Mouse (Mus musculus): ENCODE measurements around the gene Gck. TPM values are rescaled to one million over a fixed set of nuclear protein-coding genes. Genes with fewer than 3 reads are reported as not detected.
"Not testable (repeated sequence)": the region's sequence is repeated elsewhere in the genome, so short reads cannot be mapped to it uniquely, and the experiment has no call there.

The Gck gene
- total RNA-seq, 2 experiments from 2014 or later: 2.0 to 5.2 TPM

DNA sequence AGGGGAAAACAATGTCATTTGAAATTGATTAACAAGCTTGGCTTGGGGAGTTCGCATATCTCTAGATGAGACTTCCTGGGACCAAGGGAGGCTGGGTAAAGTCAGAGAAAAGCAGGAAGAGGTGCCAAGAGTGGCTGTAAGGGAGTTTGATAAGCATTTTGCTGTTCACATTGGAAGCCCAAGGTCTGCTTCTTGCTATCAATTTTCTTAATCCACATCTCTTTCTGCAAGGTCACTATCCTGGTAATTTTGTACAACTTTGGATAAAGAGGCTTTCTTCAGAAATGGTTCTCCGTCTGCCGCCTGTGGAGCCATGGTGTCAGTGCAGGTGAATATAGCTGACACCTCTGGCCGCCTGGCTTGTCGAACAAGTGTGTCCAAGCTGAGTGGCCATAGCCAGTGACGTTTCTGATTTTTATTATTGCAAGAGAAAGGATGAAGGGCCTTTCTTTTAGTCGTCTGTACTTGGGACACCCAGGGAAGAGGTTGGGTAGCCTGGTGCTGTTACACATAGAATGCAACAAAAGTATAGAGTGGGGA, 5.2 kb upstream of the Gck start:
- DNase-seq: no peak

DNA sequence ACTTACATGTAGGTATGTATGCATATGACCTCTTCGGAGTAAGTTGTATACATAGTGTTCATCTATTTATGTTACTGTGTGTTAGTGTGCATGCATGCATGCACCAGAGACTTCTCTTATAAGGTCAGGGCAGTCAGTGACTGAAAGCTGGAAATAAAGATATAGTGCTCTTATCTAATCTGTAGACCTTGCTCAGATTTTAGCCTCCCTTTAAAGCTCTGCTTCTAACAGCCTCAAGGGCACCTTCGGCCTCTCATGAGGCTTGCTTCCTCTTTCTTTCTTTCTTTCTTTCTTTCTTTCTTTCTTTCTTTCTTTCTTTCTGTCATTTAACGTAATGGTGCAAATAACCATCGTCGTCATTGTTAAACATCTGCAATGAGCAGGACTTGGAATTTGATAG, 4.6 kb upstream of the Gck start:
- no peak for DNase-seq

DNA sequence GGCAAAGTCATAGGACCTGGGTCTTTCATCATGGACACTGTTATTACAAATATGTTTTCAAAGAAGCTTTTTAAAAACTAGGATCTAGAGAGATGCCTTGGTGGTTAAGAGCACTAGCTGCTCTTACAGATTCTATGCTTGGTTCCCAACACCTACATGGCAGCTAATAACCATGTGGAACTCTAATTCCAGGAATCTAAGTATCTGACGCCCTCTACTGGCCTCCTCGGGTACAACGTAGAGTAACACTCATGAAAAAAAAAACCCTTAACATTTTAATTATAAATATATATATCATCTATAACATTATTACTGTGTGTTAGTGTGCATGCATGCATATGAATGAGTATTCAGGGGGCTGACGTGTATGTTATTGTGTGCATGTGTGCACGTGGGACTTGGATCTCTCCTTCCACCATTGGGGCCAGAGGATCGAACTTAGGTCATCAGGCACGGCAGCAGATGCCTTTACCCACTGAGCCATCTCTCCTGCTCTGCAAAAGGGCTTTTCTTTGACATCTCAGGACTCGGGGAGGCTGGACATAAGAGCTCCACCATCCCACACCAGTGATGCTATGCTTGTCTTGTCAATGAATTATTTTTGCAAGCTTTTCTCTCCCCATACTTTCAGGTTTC, 3.4 kb upstream of the Gck start:
- DNase-seq: no peak

DNA sequence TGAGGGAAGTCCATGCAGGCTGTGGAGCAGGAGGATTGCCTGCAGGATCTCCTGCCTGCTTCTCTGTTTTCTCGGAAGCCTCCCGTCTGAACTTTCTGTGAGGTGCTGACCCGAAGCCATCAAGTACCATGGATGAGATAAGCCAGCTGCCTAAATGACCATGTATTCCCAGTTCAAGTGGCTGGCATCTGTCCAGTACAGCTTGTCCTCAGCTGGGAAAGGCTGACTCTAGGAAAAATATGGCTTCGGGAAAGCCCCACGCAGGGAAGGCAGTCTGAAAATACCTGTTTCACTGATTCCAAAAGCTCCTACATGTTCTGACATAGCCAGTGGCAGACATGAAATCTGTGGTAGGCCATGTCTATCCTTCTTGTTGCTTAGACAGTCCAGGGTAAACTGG, 2.6 kb upstream of the Gck start:
- no peak for DNase-seq

DNA sequence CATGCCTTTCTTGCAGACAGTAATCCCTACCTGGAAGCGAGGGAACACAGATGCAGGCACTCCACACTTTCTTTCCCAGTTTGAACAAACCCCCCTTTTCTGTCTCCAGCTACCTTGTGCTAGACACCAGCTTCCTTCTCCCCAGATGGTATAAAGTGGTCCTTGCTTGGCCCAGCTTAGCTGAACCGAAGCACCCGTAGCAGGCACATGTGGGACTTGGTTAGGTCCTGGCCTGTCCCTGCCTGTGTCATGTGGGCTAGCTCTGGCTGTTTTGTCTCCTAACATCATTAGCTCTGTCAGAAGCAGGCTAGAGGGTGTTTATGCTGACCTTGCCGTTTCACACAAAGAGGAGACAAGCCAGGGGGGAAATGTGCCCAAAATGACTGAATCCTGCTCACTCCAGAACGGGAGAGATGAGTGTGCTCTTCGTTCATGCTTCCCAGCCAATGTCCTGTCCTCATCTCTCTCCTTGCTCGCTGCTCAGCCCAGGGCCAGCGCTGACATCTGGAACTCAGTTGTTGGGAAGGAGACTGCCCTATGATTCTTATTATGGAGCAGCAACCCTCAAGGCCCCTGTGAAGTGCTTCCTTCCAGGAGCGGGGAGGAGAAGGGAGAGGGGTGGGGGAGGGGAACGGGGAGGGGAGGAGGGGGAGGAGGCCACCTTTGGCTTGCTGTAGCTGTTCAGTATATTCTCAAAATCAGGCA, 1.2 kb downstream of the Gck start:
- DNase-seq: no peak

DNA sequence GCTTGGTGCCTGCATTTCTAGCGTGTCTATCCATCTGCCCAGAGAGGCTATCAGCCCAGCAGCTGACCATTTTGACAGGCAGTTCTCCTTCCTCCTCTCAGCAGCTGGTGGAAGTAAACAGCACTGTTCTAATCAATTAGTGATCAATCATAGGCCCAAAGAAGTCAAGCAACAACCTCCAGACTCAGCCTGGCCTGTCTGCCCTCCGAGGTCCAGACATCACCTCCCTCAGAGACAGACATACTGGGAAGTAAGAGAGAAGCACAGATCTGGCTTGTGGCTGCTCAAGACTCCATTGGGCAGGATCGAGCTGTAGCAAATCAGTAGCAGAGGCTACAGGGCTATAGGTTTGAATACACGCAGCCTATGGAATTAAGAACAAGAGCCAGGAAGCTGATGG, 2.1 kb downstream of the Gck start:
- no peak for DNase-seq

DNA sequence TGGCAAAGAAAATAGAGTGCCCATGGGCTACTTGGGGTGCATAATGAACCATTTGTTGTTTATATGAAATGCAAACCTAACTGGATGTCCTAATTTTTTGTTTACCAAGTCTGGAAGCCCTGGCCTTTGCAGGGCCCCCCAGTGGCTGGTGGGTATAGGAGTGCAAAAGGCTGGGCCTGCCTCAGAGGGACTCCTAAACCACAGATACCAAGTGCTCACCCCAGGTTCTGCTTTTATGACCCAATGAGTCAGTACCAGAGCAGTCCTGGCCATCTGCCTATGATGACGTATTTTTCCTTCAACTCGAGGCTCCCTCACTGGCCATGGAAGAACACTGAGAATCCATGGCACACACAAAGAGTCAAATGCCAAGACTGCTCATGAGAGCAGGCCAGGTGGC, 4.8 kb downstream of the Gck start:
- no peak for DNase-seq

DNA sequence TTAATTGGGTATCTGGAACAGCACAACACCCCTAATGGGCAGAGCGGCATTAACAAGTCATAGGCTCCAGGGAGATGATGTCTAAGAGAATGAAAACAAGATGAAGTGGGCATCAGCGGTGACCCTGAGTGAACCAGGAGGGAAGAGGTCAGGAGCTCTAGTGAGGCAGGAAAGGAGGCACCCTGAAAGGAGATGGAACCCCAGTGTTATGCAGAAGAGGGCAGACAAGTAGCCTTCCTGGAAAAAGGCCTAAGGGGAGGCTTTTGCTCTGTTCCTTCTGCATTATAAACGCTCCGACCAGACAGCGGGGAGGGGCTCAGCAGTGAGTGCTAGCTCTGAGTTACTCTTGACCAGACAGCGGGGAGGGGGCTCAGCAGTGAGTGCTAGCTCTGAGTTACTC, 6.9 kb downstream of the Gck start:
- DNase-seq: no peak

DNA sequence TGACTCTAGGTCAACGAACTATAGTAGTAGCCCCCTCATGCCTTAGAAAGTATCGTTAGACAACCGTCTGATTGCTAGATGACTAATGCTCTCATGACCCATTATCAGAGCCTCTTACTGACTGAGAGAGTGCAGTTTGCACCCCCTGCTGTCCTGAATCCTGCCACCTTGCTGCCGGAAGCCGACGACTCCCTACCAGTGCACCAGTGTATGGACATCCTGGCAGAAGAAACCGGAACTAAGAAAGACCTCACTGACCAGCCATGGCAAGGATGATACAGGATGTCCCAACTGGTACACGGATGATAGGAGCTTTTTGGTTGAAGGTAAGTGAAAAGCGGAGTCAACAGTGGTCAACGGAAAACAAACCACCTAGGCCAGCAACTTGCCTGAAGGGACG, 15.3 kb downstream of the Gck start:
- not testable (repeated sequence) for DNase-seq

DNA sequence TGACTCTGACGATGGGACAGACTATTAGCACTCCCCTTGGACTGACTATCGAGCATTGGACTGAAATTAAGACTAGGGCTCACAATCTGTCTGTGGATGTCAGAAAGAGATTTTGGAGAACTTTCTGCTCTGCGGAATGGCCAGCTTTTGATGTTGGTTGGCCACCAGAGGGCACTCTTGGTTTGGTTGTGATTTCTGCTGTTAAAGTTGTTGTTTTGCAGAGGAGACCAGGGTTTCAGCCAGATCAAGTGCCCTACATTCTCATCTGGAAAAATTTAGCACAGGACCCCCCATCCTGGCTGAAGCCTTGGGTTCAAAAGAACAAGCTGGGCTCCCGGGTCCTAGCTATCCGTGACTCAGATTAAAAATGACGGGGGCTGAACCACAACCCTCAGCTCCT, 17.9 kb downstream of the Gck start:
- not testable (repeated sequence) for DNase-seq

DNA sequence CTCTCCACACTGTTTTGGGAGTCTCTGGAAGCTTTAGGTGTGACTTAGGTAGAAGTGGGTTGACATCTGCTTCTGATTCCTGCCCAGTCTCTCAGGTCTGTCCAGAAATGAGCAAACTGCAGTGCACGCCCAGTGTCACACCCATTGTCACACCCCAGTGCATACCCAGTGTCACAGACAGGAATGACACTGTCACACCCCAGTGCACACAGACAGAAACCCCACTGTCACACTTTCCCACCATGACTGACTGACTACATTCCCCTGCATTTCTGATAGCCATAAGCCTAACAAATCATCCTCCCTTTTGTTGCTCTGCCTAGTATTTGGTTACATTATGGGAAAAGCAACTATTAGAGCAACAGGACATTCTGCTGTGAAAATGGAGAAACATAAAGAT, 19.3 kb downstream of the Gck start:
- DNase-seq: no peak

DNA sequence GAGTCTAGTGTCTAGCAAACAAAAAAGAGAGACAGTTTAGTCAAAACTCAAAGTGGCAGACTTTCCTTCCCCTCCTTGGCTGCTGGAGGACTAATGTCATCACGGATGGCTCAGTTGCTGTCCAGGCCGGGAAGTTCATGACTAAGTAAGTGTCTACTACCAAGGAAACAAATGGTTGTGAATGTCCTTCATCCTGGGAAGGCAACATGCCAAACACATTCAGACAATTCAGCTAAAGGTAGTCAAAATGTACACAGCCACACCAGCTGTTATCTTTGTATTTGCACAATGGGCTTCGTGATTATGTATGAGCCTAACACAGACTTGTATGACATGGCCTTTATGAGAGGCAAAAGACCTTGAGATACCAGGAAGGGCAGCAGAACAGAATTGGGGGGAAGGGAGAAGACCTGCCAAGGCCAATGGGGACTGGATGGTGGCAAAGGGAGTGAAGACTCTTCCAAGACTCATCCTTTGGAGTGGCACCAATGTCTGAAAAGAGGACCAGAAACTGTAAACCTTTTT, 23.1 kb downstream of the Gck start:
- DNase-seq: no peak

DNA sequence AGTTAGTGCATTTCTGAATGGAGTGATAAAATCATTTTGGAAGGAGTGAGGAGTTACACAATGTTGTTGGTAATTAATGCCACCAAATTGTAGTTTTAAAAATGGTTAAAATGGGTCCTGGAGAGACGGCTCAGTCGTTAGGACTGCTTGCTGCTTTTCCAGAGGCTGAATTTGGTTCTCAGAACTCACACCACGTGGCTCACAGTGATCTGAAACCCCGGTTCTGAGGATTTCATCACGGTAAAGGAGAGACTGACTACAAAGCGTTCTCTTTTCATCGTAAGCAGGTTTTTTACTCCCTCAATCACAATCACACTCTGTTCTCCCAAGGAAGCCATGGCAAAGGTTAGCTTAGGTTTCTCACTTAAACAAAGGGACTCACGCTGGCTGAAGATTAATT, 25.2 kb downstream of the Gck start:
- no peak for DNase-seq

DNA sequence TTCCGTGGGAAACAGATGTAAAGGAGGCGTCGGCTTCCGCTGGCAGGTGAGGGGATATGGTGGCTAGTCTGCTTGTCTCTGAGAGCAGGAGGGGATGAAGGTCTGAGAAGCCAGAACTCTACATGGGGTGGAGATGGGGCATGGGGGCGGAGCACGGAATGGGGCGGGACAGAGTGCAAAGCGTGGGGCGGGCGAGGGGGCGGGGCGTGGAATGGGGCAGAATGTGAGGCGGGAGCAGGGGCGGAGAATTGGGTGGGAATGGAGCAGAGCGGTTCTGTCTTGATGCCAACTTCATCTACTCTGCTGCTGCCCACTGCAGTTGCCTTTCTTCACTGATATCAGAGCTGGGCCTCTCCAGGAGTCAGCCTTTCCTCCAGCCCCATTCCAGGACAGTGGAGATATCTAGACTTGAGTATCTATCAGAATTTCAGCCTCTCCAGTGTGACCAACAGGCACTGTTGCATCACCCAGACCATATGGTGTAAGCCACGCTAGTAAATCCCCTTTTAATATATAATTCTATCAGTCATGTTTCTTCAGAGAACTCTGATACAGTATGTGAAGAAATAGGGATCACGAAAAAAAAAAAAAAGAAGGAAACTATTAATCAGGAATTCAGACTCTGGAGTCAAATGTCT, 29.4 kb downstream of the Gck start:
- DNase-seq: no peak

DNA sequence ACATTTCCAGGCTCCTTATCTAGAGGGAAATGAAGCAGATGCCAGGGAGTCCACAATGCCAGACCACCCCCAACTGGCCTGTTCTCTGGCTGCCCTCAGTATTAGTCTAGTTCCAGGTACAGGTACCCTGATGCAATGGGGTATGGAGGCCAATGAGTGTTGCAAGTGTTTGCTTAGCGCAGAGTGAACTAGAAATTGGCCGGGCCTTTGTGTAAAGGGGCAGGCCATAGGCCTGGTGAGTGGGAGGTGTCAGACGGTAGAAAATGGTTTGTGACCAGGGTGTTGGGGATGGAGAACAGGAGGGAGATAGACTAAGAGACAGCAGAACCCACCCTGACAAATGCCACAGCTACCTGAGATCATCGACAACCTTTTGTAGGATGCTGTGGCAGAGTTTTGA, 30.3 kb downstream of the Gck start:
- no peak for DNase-seq

DNA sequence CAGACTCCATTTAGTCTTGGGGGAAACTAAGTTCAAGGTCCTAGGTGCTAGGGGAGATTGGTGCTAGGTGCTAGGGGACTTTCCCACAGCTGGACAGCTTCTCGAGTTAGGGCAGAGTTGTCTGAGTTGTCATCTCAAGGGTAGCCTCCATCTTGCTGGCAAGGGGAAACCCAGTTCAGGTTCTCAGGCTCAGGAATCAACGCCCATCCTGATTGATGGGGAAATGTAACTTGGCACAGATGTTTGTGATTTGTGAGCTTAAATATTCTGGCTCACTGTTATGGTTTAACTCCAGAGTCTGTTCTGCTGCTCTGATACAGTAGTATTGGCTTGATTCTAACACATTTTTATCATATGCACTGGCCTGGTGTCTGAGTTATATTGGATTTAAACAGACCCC, 31.8 kb downstream of the Gck start:
- no peak for DNase-seq

DNA sequence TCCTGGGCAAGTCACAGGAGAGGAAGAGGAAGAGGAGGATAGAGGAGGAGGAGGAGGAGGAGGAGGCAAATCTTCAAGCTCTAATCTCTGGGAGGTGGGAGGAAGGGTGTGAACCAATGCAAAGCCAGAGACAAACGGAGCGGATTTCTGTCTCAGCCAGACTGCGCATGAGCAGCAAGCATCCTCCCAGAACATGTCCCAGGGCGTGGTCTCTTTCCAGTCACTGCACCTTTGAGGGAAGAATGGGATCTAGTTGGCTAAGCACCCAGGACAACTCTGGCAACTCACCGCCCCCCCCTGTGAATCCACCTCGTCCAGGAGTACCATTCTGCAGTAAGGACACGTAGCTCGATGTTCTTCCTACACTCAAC, 33.7 kb downstream of the Gck start:
- no peak for DNase-seq

DNA sequence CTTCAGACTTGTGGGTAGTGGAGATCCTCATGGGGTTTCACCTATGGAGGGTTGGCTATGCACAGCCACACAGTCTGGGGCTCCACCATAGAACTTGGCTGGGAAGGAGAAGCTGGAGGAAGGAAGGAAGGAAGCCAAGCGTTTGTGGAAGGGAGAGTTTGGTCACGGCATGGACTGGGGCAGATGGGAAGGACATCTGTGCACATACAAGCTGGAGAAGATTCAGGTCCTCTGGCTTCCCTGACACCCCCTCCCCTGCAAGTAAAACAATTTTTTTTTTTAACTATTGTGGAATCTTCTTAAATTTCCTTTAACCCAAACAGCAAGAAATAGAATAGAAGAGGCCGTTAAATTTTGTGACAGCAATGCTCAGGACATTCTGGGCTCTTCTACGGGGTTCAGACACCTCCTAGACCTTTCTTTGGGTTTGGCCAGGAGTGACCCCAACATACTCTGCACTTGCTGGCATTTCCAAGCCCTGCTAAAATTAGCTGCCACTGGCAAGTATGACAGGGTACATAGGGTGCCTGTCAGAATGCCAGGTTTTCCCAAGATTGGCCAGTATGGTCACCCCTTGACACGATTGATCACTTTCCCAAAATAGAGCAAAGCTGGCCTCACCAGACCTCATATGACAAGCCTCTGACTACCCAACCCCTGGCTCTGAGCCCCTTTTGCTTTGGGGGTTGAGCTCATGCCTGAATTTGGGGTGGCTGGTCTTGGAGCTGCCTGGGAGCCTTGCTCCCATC, 34.3 kb downstream of the Gck start:
- peak; percentile 71 for DNase-seq

DNA sequence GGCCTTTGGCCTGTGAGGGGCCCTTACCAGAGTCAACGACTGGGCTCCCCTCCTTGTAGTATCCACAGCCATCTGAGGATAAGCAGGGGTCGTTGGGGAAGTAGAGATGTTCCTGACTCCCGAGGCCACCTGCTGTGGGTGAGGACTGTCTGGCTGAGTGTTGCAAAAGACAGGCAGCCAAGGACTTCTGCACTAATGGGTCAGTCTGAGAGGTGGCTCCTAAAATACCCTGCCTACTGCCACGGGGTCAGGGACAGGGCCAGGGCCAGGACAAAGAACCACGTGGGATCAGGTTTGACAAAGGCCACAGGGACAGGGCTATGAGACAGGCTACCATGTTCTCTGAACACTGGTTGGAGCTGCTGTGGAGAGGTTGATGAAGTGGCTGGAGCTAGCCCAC, 34.9 kb downstream of the Gck start:
- DNase-seq: peak; percentile 35

DNA sequence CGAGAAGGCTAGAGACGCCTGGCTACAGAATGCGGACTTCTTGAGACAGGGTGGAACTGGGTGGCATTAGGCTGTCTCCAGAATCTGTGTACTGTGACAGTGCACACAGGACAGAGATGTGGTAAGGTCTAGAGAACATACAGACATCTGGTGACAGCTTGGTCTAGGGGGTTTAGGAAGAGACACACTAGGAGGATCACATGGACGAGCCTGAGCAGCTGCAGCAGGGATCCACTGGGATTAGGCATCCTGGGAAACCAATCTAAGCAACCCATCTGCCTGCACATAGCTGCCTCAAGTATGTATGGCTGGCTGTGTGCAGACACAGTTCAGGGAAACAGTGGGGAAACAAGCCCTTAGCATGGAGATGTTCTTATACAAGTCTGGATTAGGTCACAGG, 35.9 kb downstream of the Gck start:
- no peak for DNase-seq

DNA sequence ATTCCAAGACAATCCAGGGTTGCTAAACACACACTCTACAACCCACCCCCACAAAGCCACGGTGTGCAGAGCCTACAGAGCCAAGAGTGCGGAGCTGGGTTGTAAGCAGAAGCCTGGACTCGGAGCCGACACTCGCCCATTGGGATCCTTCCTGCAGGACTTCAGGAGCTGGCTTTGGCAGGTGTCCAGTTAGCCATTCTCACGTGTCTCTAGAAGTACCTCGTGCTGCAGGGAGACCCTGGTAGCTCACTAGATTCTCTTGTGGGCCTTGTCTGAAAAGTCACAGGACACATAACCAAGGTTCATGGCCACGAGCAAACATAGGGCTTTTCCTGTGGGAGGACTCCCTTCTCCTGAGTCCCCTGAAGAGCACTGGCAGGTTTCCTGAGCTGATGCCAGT, 36.6 kb downstream of the Gck start:
- no peak for DNase-seq

DNA sequence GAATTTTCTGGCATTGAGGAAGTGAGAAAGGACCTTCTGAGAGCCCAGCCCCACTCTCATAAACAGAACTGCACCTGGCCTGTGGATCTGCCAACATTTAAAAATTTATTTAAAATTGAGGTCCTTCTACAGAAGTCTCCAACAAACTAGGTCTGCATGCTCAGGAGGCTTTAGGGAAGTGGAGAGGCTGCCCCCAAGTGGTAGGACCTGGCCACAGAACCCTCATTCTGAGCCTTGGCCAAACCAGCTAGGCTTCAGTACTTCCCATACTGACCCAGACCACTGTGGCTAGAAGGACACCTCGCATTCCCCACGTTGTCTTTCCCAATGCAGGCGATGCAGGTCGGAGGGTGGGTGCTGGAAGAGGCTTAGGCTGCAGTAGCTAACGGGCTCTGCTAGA, 37.2 kb downstream of the Gck start:
- peak; percentile 37 for DNase-seq

DNA sequence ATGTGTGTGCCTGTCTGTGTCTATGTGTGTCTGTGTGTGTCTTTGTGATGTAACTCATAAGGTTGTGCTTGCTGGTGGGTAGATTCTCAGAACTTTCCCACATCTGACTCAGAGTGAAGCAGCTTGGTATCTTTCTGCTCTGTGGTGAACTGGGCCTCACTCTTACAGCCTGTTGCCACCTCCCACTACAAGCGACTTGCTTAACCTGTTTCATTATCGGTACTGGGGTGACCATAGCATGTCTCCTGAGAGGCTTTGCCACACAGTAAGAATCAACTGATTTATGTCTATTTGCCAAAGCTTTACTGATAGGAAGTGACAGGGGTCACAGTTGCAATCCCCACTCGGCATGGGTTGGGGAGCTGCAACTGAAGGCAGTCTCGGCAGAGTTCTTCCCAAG, 41.2 kb downstream of the Gck start:
- DNase-seq: no peak

Data from gastrocnemius, postnatal 25 days (tissue).